Mouse (Mus musculus): ENCODE data around the gene Tnnc1. TPM values are rescaled to one million over a fixed set of nuclear protein-coding genes. Genes with fewer than 3 reads are reported as not detected.

Gene Tnnc1
- polyA plus RNA-seq, 1 experiment = 6.3 TPM

DNA sequence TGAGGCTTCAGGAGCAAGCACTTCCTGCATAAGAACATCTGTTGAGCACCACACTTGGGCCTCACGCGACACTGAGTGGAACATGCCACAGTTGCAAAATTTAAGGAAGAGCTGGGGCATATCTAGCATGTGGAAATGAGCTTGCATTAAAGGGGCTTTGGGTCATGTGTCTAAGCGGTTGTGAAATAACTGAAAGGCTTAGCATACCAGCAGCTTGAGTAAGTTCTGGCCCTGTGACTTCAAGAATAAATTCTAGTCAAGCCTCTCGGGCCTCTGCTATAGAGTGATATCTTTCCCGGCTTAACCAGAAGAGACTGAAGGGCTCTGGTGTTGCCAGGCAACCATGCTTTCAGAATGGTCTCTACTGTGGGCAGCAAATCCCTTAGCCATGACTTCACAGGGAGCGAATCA lies 19.3 kb upstream of the Tnnc1 start:
- TF ChIP-seq CTCF (IDR thresholded peaks at IDR 0.05; ENCODE audit: borderline replicate concordance, extremely low read depth, insufficient read depth, insufficient read length) (no peak), POLR2A (IDR thresholded peaks at IDR 0.05; ENCODE audit: borderline replicate concordance, extremely low read depth, insufficient read depth, insufficient read length, poor library complexity, severe bottlenecking) (no peak)
- peak; percentile 63 for DNase-seq (ENCODE audit: low read depth)

DNA sequence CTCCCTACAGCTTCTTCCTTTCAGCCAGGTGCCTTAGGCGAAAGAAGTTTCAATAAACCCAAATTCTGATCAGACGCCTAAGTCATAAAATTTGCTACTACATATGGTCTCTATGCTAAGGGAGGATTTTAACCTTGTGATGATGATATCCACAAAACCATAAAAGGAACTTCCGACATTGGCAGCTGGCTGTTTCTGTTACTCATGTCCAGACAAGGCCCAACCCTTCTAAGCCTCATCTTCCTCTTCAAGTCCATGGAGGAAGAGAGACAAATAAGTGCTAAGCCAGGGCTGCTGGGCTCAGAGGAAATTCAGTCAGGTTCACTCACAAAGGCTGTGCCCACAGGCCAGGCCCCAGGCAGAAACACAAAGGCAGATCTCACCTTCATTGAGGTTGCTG lies 18.8 kb upstream of the Tnnc1 start:
- DNase-seq (ENCODE audit: low read depth) = no peak
- TF ChIP-seq POLR2A (IDR thresholded peaks at IDR 0.05; ENCODE audit: borderline replicate concordance, extremely low read depth, insufficient read depth, insufficient read length, poor library complexity, severe bottlenecking) (no peak), CTCF (IDR thresholded peaks at IDR 0.05; ENCODE audit: borderline replicate concordance, extremely low read depth, insufficient read depth, insufficient read length) (no peak)

DNA sequence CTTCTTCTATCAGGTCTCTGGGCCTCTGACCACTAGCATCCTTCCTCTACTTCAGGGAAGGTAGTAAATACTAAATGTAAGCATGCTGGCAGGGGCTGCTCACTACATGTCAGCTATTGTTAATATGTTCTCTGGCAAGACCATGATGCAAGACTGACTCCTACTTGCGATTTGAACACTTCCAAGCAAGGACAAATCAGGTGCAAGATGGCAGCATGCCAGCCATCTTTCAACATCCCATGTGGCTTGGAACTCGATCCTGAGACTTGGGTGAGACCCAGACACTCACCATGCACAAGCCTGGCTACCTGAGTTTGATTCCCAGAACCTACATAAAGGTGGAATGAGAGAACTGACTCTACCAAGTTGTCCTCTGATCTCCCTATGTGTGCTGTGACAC lies 16.2 kb upstream of the Tnnc1 start:
- peak; percentile 49 for DNase-seq (ENCODE audit: low read depth)
- TF ChIP-seq CTCF (IDR thresholded peaks at IDR 0.05; ENCODE audit: borderline replicate concordance, extremely low read depth, insufficient read depth, insufficient read length) = no peak
- TF ChIP-seq POLR2A (IDR thresholded peaks at IDR 0.05; ENCODE audit: borderline replicate concordance, extremely low read depth, insufficient read depth, insufficient read length, poor library complexity, severe bottlenecking) = no peak

DNA sequence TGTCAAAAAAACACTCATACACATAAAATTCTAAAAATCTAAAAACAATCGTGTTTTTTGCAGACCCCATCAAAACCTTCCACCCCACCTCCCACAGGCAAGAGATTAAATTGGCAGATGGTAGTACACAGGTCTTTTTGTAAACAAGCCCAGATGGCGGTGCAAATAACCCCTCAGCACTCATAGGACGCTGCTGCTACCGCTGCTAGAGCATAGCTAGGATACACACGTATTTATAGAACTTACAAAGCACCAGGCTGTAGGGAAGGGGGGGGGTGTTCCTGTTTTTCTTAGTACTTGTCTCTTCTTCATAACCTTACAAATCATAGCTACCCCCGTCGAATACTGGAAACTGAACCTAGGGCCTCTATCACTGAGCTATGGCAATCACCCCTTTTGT lies 14.3 kb upstream of the Tnnc1 start:
- peak; percentile 69 for DNase-seq (ENCODE audit: low read depth)

DNA sequence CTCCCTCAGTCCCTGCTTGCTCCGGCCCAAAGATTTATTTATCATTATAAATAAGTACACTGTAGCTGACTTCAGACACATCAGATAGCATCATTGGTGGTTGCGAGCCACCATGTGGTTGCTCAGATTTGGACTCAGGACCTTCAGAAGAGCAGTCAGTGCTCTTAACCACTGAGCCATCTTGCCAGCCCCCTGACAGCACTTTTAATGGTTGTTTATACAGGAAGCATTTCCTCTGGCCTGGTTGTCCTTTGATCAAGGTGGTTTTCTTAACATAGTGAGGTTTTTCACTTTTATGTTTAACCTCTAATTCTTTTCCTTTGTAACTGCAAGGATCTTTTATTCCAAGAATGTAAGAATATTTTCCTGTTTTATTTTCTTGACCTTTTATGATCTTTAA lies 13.7 kb upstream of the Tnnc1 start:
- no peak for TF ChIP-seq CTCF (IDR thresholded peaks at IDR 0.05; ENCODE audit: borderline replicate concordance, extremely low read depth, insufficient read depth, insufficient read length)
- TF ChIP-seq POLR2A (IDR thresholded peaks at IDR 0.05; ENCODE audit: borderline replicate concordance, extremely low read depth, insufficient read depth, insufficient read length, poor library complexity, severe bottlenecking) = no peak
- no peak for DNase-seq (ENCODE audit: low read depth)

More for the DNA sequence above, 14.3 kb upstream of the Tnnc1 start:
- no peak for TF ChIP-seq CTCF (IDR thresholded peaks at IDR 0.05; ENCODE audit: borderline replicate concordance, extremely low read depth, insufficient read depth, insufficient read length)
- no peak for TF ChIP-seq POLR2A (IDR thresholded peaks at IDR 0.05; ENCODE audit: borderline replicate concordance, extremely low read depth, insufficient read depth, insufficient read length, poor library complexity, severe bottlenecking)

DNA sequence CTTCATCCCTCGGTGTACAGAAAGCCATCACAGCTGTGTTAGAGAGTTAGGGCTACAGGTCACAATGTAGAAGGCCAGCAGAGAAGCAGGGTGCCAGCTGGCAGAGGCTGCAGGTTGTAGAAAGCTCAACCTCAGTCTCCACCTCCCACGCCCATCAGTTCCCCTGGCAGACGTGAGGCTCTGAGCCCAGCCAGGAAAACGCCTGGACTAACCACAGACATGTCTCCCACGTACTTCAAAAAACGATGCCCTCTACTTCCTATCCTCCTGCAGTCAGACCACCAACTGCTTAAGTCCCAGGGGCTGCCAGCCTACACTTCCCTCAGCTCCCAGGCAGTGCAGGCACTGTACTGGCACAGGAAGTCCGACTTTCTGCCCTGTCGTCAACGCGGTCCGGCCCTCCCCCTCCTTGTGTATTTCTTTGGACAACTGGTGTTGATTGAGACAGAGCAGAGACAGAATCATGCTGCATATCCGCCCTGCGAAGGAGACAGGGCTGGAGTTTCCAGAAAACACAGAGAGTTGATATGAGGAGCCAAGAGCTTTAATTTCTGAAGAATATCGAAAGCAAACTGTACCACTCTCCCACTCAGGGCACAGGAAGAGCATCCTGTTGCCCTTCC lies 13.1 kb upstream of the Tnnc1 start:
- TF ChIP-seq CTCF (IDR thresholded peaks at IDR 0.05; ENCODE audit: borderline replicate concordance, extremely low read depth, insufficient read depth, insufficient read length) (no peak), POLR2A (IDR thresholded peaks at IDR 0.05; ENCODE audit: borderline replicate concordance, extremely low read depth, insufficient read depth, insufficient read length, poor library complexity, severe bottlenecking) (no peak)
- no peak for DNase-seq (ENCODE audit: low read depth)

DNA sequence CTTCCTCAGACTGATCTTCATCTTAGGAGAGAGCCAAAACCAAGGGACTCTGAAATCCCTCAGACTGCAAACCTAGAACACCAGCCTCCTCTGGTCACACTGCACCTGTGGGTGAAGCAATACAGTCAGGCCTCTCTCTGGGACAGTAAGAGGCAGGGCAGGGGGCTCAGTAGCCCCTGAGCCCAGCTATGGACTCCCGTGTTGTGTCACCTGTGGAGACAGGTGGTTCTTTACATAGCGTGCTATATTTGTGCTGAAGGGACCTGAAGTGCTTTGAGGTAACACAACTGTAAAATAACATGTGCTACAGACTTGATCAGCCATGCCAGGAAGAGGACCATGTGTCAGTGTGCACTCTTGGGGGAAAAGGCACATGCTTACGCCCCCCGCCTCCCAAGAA lies 12.6 kb upstream of the Tnnc1 start:
- no peak for TF ChIP-seq CTCF (IDR thresholded peaks at IDR 0.05; ENCODE audit: borderline replicate concordance, extremely low read depth, insufficient read depth, insufficient read length)
- no peak for TF ChIP-seq POLR2A (IDR thresholded peaks at IDR 0.05; ENCODE audit: borderline replicate concordance, extremely low read depth, insufficient read depth, insufficient read length, poor library complexity, severe bottlenecking)

DNA sequence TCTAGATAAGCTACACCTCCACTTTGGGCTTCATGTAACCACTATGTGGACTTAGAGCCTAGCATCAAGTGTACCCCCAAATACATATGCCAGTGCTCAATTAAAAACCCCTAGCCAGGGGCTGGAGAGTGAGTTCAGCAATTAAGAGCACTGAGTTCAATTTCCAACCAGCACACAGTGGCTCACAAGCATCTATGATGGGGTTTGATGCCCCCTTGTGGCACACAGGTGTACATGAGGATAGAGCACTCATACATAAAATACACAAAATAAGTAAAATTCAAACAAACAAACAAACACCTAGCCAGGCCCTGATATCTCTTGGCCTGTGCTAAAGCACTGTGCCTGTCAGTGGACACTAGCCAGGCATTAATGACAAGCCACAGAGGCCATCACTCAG lies 12.1 kb upstream of the Tnnc1 start:
- TF ChIP-seq CTCF (IDR thresholded peaks at IDR 0.05; ENCODE audit: borderline replicate concordance, extremely low read depth, insufficient read depth, insufficient read length) = peak; percentile 57; the same call in 1 of the 2 replicates
- TF ChIP-seq POLR2A (IDR thresholded peaks at IDR 0.05; ENCODE audit: borderline replicate concordance, extremely low read depth, insufficient read depth, insufficient read length, poor library complexity, severe bottlenecking) = no peak
- DNase-seq (ENCODE audit: low read depth) = peak; percentile 53

More for the DNA sequence above, 12.6 kb upstream of the Tnnc1 start:
- DNase-seq (ENCODE audit: low read depth) = no peak

DNA sequence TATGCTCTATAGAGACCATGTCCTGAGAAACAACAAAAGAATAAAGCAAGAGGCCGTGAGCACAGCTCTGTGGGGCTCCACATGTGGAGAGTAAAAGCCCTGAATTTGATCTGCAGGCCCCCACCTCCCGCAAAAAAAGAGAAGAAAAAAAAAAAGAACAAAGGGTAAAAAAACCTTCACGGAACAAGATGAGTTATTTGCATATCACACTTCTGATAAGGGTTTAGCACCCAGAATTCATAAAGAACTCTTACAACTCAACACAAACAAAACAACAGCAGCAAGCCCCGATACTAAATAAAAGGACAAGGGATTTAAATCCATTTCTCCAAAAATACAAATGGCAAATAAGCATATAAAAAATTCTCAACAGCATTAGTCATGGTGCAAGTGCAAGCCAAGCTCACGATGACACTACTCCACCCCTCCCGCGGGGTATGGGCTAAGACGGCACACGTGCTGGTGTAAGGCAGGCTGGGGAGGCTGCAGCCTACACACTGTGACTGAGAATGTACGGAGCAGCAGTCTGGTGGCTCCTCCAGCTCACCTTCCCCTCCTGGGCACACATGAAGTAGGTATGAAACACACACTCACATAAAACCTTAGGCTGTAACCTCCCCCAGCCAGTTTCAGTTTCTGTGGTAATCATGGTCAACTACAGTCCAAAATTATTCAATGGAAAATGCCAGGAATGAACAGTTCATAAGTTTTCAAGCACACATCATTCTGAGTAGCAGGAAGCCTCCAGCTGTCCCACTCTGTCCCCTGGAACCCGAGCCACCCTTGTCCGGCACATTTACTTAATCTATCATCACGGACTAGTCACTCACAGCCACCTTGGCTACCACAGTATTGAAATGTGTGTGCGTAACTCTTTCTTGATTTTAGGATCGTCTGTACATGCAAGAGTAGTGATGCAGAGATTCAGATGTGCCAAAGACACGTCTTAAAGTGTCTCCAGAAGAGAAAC lies 10.3 kb upstream of the Tnnc1 start:
- DNase-seq (ENCODE audit: low read depth) = peak; percentile 36
- no peak for TF ChIP-seq POLR2A (IDR thresholded peaks at IDR 0.05; ENCODE audit: borderline replicate concordance, extremely low read depth, insufficient read depth, insufficient read length, poor library complexity, severe bottlenecking)
- no peak for TF ChIP-seq CTCF (IDR thresholded peaks at IDR 0.05; ENCODE audit: borderline replicate concordance, extremely low read depth, insufficient read depth, insufficient read length)

DNA sequence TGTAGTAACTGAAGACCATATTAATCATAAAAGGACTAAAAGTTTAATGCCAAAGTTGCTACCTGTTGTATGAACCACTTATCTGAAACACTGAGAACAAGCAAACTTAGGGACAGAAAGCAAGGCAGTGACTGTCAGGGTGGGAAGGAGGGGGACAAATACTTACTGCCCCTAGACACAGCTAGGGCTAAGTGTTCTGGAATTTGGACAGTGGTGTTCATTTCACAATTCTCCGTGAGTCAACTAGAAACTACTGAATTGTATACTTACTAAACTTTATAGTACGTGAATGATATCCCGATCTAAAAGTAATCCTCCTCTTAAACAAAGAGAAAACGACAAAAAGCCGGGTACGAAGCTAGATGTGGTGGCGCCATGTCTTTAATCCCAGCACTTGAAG lies 8.5 kb upstream of the Tnnc1 start:
- no peak for DNase-seq (ENCODE audit: low read depth)
- no peak for TF ChIP-seq POLR2A (IDR thresholded peaks at IDR 0.05; ENCODE audit: borderline replicate concordance, extremely low read depth, insufficient read depth, insufficient read length, poor library complexity, severe bottlenecking)
- TF ChIP-seq CTCF (IDR thresholded peaks at IDR 0.05; ENCODE audit: borderline replicate concordance, extremely low read depth, insufficient read depth, insufficient read length) = no peak

DNA sequence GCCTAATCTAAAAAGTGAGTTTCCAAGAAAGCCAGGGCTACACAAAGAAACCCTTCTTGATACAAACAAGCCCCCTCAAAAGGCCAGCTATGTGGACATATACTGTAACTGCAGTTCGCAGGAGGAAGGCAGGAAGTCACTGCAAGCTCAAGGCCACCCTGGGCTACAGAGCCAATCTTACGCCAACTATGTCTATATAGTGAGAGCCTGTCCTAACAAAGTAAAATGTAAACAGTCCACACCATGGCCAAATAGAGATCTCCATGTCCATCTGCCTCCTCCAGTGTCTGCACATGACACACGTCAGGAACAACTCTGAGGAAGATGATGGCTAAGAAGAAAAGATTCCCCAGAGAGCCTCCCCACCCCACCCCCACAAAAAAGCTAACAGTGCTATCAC lies 8.1 kb upstream of the Tnnc1 start:
- no peak for DNase-seq (ENCODE audit: low read depth)
- TF ChIP-seq POLR2A (IDR thresholded peaks at IDR 0.05; ENCODE audit: borderline replicate concordance, extremely low read depth, insufficient read depth, insufficient read length, poor library complexity, severe bottlenecking) (no peak), CTCF (IDR thresholded peaks at IDR 0.05; ENCODE audit: borderline replicate concordance, extremely low read depth, insufficient read depth, insufficient read length) (no peak)
